Mouse (Mus musculus) colon, adult 2 months (tissue): ENCODE data around the gene Mtmr12. TPM values are rescaled to one million over a fixed set of nuclear protein-coding genes. Genes with fewer than 3 reads are reported as not detected.

ENCODE experiments used
- polyA plus RNA-seq: library from polyadenylated mRNA; depleted of rRNA; stranded (reverse); fragments of >200 nt; gene quantifications from 2 replicates; pipeline ENCODE4 v1.2.3, GENCODE M21; 2012; rRNA removed

Gene Mtmr12
- 12.2 and 16.3 TPM in 2 replicates for polyA plus RNA-seq

DNA sequence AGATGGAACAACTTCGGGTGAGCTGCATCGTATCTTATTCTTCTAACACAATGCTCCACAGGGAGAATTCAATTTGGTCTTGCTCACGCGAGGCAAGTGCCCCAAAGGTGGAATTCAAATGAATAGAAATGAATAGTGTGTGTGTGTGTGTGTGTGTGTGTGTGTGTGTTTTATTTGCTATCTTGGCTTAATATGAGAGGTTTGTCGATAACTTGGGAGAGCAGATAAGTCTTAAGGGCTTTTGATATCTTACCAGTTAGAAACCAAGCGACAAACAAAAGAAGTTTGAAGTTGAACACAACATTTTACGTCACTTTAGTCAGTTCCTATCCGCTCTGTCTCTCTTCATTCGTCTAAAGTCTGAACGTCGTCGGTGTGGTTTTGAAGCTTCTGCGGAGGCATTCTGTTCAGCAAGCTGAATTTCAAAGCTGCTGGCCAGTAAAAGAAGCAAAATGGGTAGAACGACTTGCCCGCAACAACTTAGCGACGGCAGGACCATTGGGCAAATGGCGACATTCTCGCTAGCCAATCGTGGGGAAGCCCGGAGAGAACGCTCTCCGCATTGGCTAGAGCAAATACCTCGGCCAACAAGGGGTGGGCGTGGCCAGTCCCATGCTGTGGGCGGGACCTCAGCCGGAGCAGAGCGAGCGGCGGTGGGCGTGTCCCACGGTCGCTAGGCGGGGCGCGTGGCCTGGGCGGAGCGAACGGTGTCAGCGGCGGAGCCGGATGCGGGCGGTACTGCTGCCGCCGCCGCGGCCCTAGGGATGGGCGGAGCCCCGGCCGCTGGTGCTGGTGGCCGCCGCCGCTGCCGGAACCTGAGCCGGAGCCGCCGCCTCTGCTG lies at the start of gene Mtmr12:
Gene Mtmr12 (plus strand): TSS at position 710 of the 841 bp plus-strand sequence.

DNA sequence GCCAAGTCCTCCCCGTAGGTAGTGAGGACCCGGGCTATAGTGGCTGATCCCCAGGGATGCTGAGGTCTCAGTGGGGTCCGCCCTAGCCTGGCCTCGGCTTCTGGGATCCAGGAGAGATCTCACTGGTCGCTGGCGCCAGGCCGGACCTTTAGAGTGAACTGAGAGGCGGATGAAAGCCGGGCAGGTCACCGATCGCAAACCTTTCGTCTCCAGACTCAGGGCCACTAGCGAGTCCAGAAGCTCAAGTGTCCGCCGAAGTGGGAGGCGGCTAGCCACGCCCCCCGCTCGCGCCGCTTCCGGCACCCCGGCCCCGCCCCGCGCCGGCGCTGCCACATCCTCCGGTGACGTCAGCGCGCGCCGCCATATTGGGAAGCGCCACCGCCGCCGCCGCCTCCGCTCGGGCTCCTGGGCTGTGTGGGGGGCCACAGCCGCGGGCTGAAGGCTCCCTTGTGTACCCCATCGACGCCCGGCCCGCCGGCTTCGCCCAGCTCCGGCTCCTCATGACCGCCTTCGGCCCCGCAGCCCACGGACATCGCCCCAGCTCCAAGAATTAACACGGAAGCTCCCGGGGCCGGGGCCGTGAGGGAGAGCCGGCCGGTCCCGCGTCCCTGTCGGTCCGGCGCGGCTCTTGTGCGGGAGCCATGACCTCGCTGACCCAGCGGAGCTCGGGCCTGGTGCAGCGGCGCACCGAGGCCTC lies 116.4 kb downstream of the Mtmr12 start, which contains the start of gene Golph3:
Gene Golph3 (plus strand): TSS at position 360 of the 697 bp plus-strand sequence.

DNA sequence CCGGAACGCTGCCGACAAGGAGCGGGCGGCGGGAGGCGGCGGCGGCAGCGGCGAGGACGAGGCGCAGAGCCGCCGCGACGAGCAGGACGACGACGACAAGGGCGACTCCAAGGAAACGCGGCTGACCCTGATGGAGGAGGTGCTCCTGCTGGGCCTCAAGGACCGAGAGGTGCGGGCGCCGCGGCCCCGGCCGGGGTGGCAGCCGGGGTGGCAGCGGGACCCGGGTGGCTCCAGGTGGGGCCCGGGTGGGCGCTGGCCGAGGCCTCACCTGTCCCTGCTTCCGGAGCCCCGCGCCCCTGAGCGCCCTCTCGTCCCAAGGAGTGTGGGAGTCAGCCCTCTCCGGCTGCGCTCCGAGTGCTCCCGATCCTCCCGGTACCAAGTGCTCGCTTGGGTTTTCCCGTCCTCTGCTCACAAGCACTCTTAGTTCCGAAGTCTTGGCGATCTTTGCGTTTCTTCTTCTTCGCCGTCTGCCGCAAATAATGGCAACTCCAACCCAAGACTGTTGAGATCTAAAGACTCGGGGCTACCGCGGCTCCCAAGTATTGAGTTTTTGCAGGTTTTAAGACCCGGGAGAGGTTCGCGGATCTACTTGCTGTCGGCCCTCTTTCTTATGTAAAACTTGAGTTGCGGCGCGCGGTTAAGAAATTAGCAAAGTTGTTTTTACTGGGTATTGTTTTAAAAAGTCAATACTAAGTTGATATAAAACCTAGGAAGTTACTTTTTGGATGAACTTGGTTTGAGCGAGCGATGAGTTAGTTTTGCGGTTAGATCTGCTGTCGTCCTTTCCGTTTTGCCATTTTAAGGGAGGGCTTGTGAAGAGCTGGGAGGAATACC lies 117.2 kb downstream of the Mtmr12 start, which contains the start of gene 1810049J17Rik:
Gene 1810049J17Rik (minus strand): TSS at position 112 of the 834 bp plus-strand sequence.

Other genes starting within 250 kb of the Mtmr12 start
- gene Sub1, start 208.0 kb upstream of the Mtmr12 start, polyA plus RNA-seq: 0.57 and 1.2 TPM in 2 replicates
- gene Zfr, start 87.2 kb upstream of the Mtmr12 start, polyA plus RNA-seq: 115 and 118 TPM in 2 replicates
- gene Golph3, start 116.4 kb downstream of the Mtmr12 start, polyA plus RNA-seq: 130 TPM in 2 replicates
- gene 1810049J17Rik, start 116.9 kb downstream of the Mtmr12 start, polyA plus RNA-seq: not detected in 2 replicates